Mouse (Mus musculus) thymus, postnatal 14 days (tissue): ENCODE measurements around the gene Mymx.
"Not testable (repeated sequence)": the region's sequence is repeated elsewhere in the genome, so short reads cannot be mapped to it uniquely, and the experiment has no call there.

Experiments
- DNase-seq: peaks from one replicate; pipeline ENCODE4 v3.0.0; 2021

Gene Mymx

GRCm38 (mm10) chr17:45601877-45602304 lies at the start of gene Mymx:
Gene Mymx (minus strand): TSS chr17:45602102.
- no peak for DNase-seq

- no peak for DNase-seq
Measured at GRCm38 (mm10) chr17:45644185-45644584, 42.3 kb upstream of the Mymx start.

- peak; percentile 83 for DNase-seq
Measured at GRCm38 (mm10) chr17:45642701-45643100, 40.8 kb upstream of the Mymx start.

GRCm38 (mm10) chr17:45641981-45642380 lies 40.1 kb upstream of the Mymx start:
- DNase-seq = no peak

GRCm38 (mm10) chr17:45638596-45639295 lies 36.8 kb upstream of the Mymx start:
- DNase-seq = peak; percentile 85

- no peak for DNase-seq
Measured at GRCm38 (mm10) chr17:45634033-45634432, 32.1 kb upstream of the Mymx start.

- no peak for DNase-seq
Measured at GRCm38 (mm10) chr17:45631940-45632339, 30.0 kb upstream of the Mymx start.

GRCm38 (mm10) chr17:45630992-45631391 lies 29.1 kb upstream of the Mymx start:
- no peak for DNase-seq

- DNase-seq = peak; percentile 87
Measured at GRCm38 (mm10) chr17:45629861-45630694, 28.2 kb upstream of the Mymx start.

- DNase-seq = peak; percentile 46
Measured at GRCm38 (mm10) chr17:45628885-45629855, 27.3 kb upstream of the Mymx start.

- DNase-seq = no peak
Measured at GRCm38 (mm10) chr17:45628160-45628559, 26.3 kb upstream of the Mymx start.

GRCm38 (mm10) chr17:45626577-45627134 lies 24.8 kb upstream of the Mymx start:
- peak; percentile 83 for DNase-seq

- DNase-seq = not testable (repeated sequence)
Measured at GRCm38 (mm10) chr17:45623425-45623824, 21.5 kb upstream of the Mymx start.

GRCm38 (mm10) chr17:45619386-45620256 lies 17.7 kb upstream of the Mymx start:
- DNase-seq = peak; percentile 71

- peak; percentile 82 for DNase-seq
Measured at GRCm38 (mm10) chr17:45618941-45619385, 17.1 kb upstream of the Mymx start.

GRCm38 (mm10) chr17:45617655-45618054 lies 15.8 kb upstream of the Mymx start:
- DNase-seq = no peak

GRCm38 (mm10) chr17:45616679-45617078 lies 14.8 kb upstream of the Mymx start:
- DNase-seq = no peak

- no peak for DNase-seq
Measured at GRCm38 (mm10) chr17:45616046-45616650, 14.2 kb upstream of the Mymx start.

- DNase-seq = no peak
Measured at GRCm38 (mm10) chr17:45612921-45613320, 11.0 kb upstream of the Mymx start.

GRCm38 (mm10) chr17:45612008-45612407 lies 10.1 kb upstream of the Mymx start:
- DNase-seq = no peak
